Mouse (Mus musculus) megakaryocyte, embryonic 14.5 days (primary cell): Measurements from ENCODE around the gene Chad. TPM values are rescaled to one million over a fixed set of nuclear protein-coding genes. Genes with fewer than 3 reads are reported as not detected.

ENCODE experiments used
- H3K27me3 ChIP-seq: replicated peaks from 2 replicates; pipeline ENCODE3; 2012; ENCODE audit warnings: inconsistent platforms
- H3K36me3 ChIP-seq: replicated peaks from 2 replicates; pipeline ENCODE3; 2012; ENCODE audit warnings: low read length, inconsistent platforms, mixed read lengths
- H3K4me1 ChIP-seq: 2 replicates; pipeline ENCODE4 v1.6.1; 2012; ENCODE audit warnings: inconsistent platforms
- H3K4me3 ChIP-seq: replicated peaks from 2 replicates; pipeline ENCODE3; 2012; ENCODE audit warnings: moderate library complexity, mild to moderate bottlenecking, inconsistent platforms
- H3K9me3 ChIP-seq: 2 replicates; pipeline ENCODE4 v1.6.1; 2012; ENCODE audit warnings: inconsistent platforms
- FLI1 ChIP-seq: IDR thresholded peaks from 2 replicates; pipeline ENCODE4 v1.6.1; 2012; ENCODE audit warnings: low read length, inconsistent platforms, mixed read lengths
- GATA1 ChIP-seq: IDR thresholded peaks from 3 replicates; pipeline ENCODE4 v1.6.1; 2012; ENCODE audit warnings: mixed read lengths, low read length, inconsistent platforms, borderline replicate concordance
- polyA plus RNA-seq: library from polyadenylated mRNA; stranded (reverse); fragments of >175 nt; gene quantifications from 2 replicates; pipeline ENCODE4 v1.2.3, GENCODE M21; 2012; ENCODE audit warnings: low replicate concordance; ENCODE audit not compliant: insufficient read depth

Chad gene
- polyA plus RNA-seq, 1 experiment = 0.45 TPM

DNA sequence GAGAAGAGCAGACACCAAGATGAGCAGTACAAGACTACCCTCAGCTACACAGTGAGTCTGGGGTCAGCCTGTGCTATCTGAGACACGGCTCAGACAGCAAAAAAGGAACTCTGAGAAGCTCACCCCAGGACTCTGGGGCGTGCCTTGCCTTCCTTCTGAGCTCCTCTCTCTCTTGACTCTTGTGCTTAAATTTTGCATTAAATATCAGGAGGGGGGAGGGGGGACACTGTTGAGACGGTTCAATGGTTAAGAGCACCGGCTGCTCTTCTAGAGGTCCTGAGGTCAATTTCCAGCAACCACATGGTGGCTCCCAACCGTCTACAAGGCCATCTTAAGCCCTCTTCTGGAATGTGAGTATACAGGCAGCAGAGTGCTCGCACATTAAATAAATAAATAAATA, 22.7 kb downstream of the Chad start:
- H3K9me3 ChIP-seq = no peaks in the 10 kb centered on the region
- H3K4me3 ChIP-seq = no peak overlapping the region
- TF ChIP-seq GATA1 = no peak
- no peak for TF ChIP-seq FLI1
- peaks cover 7% of the 10 kb centered on the region for H3K36me3 ChIP-seq
- H3K4me1 ChIP-seq = peaks cover 16% of the 10 kb centered on the region
- H3K27me3 ChIP-seq = no peaks in the 10 kb centered on the region

DNA sequence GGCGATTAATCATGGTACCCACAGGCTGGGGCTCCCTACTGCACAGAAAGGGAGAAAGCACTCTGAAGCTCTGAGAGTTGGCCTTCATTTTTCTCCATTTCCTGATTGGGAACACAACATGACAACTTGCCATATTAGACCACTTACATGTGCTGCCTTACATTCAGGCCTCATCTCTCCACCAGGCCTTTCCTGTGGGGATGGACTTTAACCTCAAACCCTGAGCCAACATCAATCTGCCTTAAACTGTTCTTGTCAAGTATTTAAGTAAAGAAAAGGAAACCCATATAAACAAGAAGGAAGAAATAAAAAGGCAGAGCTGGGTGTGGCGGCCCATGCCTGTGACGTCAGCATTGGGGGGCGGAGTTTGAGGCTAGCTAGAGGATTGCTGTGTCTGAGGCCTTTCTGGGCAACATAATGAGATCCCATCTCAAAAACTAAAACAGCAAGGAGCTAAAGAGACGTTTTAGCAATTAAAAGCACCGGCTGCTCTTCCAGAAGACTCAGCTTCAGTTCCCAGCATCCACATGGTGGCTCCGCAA, 31.5 kb downstream of the Chad start:
- TF ChIP-seq FLI1 (no peak), GATA1 (no peak)
- H3K9me3 ChIP-seq = no peaks in the 10 kb centered on the region
- H3K27me3 ChIP-seq = peaks cover 2% of the 10 kb centered on the region
- H3K4me1 ChIP-seq = peaks cover 55% of the 10 kb centered on the region
- peaks cover 4% of the 10 kb centered on the region for H3K36me3 ChIP-seq
- no peak overlapping the region for H3K4me3 ChIP-seq

DNA sequence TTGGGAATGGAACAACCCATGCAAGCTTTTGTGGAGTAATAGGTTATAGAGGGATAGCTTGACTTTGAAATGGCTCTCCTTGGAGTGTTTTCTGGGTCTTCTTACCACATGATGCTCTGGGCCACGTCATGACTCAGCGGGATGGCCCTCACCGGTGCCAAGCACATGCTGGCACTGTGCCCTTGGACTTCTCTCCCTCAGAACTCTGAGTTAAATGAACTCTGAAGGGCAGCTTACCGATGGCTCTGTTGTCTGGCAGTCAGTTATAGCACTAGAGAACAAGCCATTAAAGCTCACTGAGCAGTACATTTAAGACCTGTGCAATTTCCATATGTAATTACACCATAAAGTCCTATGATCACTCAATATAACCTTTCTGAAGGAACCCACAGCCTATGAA, 32.5 kb downstream of the Chad start:
- no peaks in the 10 kb centered on the region for H3K36me3 ChIP-seq
- H3K9me3 ChIP-seq = no peaks in the 10 kb centered on the region
- peaks cover 3% of the 10 kb centered on the region for H3K27me3 ChIP-seq
- H3K4me1 ChIP-seq = peaks cover 58% of the 10 kb centered on the region
- H3K4me3 ChIP-seq = no peak overlapping the region
- TF ChIP-seq FLI1 = no peak
- no peak for TF ChIP-seq GATA1

DNA sequence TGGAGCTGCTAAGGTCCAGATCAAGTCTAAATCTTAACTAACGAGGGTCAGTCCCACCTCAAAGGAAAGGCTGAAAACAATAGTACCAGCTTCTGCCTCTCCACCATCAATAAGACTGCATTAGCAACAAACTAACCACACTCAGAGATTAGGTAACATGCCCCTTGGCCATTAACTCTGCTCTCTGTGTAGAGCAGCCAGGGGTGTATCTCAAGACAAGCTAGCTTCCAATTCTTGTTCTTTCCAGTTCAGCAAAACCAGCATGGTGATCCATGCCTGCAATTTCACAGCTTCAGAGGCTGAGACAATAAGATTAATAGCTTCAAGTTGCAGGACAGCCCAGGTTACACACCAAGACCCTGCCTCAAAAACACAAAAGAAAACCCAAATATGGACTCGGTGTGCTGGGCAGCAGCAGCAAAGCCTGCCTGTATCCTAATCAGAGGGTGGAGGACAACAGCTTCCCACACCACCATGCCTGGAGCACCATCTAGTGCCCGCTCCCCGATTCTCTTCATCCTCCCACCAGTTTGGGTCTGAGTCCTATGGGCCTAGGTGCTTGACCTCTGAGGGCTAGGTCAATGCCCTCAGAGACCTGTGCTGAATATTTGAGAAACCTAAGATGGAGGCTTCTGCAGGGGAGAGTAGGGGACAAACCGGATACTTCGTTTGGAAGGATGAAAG, 33.7 kb downstream of the Chad start:
- Histone ChIP-seq H3K4me3 (no peak overlapping the region), H3K9me3 (no peaks in the 10 kb centered on the region), H3K27me3 (peaks cover 4% of the 10 kb centered on the region), H3K36me3 (no peaks in the 10 kb centered on the region), H3K4me1 (peaks cover 60% of the 10 kb centered on the region)
- TF ChIP-seq GATA1 = no peak

DNA sequence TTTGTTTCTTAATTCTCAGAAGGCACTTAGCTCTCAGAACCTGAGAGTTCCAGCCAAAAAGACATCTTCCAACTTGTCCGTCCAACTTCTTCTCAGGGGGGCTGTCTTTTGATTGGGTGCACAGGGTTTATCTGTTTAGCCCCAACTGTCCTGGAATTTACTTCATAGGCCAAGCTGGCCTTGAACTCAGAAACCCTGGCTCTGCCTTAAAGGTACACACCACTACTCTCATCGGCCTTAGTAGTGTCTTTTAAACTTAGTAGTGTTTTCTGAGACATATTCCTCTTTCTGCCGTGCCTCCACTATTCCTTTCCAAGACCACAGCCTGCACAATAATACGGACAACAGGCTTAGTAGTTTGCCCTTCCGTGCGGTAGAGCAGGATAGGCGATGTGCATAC, 35.6 kb downstream of the Chad start:
- H3K4me3 ChIP-seq = peak overlapping the region; percentile 92
- no peak for TF ChIP-seq FLI1
- TF ChIP-seq GATA1 = no peak
- H3K9me3 ChIP-seq = no peaks in the 10 kb centered on the region
- peaks cover 54% of the 10 kb centered on the region for H3K4me1 ChIP-seq
- H3K36me3 ChIP-seq = no peaks in the 10 kb centered on the region
- peaks cover 4% of the 10 kb centered on the region for H3K27me3 ChIP-seq

DNA sequence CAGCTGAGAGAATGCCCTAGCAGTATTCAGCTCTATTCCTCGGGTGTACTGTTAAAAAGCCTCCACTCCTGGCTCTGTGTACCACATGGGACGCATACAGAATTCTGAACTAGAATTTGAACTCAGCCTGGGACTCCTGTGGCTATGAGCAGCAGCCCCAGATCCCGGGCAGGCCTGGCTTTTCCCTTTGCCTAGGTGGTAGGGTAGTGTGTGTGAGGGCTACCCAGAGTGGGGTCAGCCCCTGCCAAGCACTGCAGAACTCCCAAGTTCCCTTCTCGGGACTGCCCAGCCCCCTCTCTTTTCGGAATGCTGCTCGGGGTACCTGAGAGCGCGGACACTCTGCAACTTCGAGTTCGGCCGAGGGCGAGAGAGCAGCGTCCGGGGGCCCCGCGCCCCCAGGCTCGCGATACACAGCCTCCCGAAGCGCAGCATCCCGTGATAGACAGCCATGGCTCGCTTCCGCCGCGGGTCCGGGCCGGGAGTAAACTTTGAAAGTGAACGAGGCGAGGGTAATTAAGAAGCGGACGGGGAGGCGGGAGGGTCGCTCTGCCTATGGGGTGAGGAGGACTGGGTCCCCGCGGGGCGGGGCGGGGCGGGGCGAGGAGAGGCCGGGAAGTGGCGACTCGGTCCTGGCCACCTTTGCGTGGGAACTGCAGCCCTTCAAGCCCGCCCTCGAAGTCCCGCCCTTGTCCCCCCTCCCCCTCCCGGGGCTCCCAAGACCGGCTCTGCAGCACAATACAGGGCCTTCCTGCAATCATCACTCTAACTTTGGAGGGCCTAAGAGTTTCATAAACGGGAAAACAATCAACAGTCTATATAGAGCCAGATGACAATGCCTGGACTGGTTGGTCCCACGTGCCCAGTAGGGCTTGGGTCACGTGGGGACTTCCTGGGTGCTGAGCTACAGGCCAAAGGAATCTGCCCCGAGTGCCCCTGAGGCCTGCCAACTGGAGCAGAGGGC, 36.8 kb downstream of the Chad start, which contains the start of gene Acsf2:
Gene Acsf2, minus strand, starts transcription at position 551 of the 961 bp plus-strand sequence.
- peak within 1 kb of the TSS; percentile 92 for H3K4me3 ChIP-seq
- no peaks in the 10 kb centered on the region for H3K36me3 ChIP-seq
- no peaks in the 10 kb centered on the region for H3K9me3 ChIP-seq
- peaks cover 43% of the 10 kb centered on the region for H3K4me1 ChIP-seq
- no peak for TF ChIP-seq GATA1
- peaks cover 6% of the 10 kb centered on the region for H3K27me3 ChIP-seq

DNA sequence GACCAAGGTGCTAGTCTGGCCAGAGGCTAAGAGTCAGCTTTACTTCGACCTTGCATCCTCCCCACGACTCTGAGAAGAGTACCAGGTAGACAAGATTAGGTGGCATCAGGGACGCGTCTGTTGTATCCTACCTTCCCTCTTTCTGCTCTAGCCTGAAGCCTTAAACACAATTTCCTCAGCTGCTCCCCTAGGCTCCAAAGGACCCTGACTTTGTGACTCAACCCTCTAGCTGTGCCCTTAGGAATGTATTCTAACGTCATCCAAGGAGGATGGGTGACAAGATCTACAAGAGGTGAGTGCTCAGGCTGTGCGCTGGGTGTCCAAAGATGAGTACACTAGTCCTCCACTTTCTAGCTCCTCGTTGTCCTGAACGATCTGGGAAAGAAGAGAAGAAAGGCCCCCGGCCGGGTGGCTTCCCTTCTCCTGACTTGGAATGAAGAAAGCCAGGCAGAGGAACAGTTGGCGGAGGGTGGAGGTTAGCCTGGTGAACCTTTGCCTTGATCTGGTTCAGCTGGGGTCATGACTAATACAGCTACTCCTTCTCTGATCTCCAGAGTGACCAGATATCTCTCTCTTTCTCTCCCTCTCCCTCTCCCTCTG, 37.6 kb downstream of the Chad start:
- H3K27me3 ChIP-seq = peaks cover 6% of the 10 kb centered on the region
- no peaks in the 10 kb centered on the region for H3K9me3 ChIP-seq
- H3K4me3 ChIP-seq = peak overlapping the region; percentile 92
- H3K4me1 ChIP-seq = peaks cover 34% of the 10 kb centered on the region
- TF ChIP-seq GATA1 = no peak
- no peak for TF ChIP-seq FLI1
- no peaks in the 10 kb centered on the region for H3K36me3 ChIP-seq

DNA sequence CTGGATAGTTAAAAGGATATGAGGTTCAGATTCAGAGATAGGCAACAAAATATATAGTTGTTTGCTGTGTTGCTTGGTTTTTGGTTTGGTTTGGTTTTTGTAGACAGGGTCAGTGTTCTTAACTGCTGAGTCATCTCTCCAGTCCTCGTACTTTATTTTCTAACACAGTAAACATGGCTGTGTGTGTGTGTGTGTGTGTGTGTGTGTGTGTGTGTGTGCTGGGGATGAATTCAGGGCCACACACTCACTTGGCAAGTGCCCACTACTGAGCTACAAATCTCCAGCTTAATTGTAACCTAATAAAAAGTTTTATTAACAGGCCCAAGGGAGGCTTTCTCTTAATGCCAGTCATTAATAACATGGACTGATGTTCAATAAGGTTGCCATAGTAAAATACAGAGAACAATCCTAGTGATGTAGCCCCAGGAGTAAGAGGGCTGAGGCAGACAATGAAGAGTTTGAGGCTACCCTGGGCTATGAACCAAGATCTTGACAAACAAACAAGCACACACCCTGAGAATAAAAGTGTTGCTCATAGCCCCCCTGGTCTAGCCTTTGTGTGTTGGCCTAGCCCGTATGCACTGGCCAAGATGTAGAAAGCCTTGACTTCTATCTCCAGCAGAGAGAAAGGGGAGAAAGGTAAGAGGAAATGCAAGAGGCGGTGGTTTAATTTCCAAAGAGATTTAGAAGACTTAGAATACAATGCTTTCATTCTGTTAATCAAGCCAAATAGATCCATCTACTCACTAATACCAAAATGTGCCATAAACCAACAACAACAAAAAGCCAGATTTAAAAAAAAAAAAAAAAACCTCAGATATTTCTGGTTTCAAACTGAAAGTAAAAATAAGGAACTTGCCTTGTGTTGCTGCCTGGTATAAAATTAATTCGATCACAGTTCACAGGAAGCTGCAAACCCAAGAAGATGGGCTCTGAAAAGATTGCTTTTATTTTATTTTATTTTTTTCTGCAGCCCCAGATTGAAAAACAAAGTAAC, 46.2 kb downstream of the Chad start:
- H3K4me3 ChIP-seq = peak overlapping the region; percentile 18
- peaks cover 26% of the 10 kb centered on the region for H3K4me1 ChIP-seq
- H3K9me3 ChIP-seq = peaks cover 4% of the 10 kb centered on the region
- TF ChIP-seq GATA1 = no peak
- no peak for TF ChIP-seq FLI1
- no peaks in the 10 kb centered on the region for H3K36me3 ChIP-seq
- H3K27me3 ChIP-seq = peaks cover 12% of the 10 kb centered on the region

DNA sequence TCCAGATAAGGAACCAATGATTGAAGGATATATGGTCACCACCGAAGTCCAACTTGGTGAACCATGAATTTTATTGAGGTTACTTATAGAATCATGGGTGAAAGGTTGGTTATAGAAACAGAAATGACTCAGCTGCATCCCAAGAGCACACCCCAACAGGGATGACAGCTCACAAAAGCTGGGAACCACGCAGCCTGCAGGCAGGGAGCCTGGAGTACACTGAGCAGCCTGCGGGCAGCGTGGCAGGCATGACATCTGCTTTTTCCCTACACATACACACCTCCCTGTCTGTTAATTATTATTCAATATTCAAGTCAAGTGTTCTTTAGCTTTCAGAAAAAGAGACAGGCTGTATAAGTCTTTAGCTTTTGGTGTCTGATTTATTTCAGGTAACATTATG, 49.8 kb downstream of the Chad start:
- H3K36me3 ChIP-seq = no peaks in the 10 kb centered on the region
- H3K4me1 ChIP-seq = peaks cover 26% of the 10 kb centered on the region
- H3K27me3 ChIP-seq = peaks cover 19% of the 10 kb centered on the region
- no peak for TF ChIP-seq GATA1
- TF ChIP-seq FLI1 = no peak
- H3K4me3 ChIP-seq = no peak overlapping the region
- H3K9me3 ChIP-seq = peaks cover 19% of the 10 kb centered on the region
